Mouse (Mus musculus) stomach, postnatal 0 days (tissue): ENCODE data around the gene Rbms3. TPM values are rescaled to one million over a fixed set of nuclear protein-coding genes. Genes with fewer than 3 reads are reported as not detected.

Source experiments
- ATAC-seq: fragments of 200-750 bp; cut with Nextera tagmentation; 2 replicates; pipeline ENCODE4 v1.8.0; 2017; ENCODE audit not compliant: low FRiP score, low TSS enrichment
- DNase-seq: peaks from one replicate; pipeline ENCODE4 v3.0.0-alpha.2; 2016; ENCODE audit warnings: low spot score
- H3K27ac ChIP-seq: fragments of 300-500 bp; sonication (generic); replicated peaks from 2 replicates; pipeline ENCODE4 v1.5.1; 2014; ENCODE audit warnings: mild to moderate bottlenecking, control low read depth
- H3K27me3 ChIP-seq: fragments of 300-500 bp; sonication (generic); 2 replicates; pipeline ENCODE4 v1.6.1; 2014; ENCODE audit warnings: low read length; ENCODE audit not compliant: control insufficient read depth, insufficient read depth
- H3K36me3 ChIP-seq: fragments of 300-500 bp; sonication (generic); 2 replicates; pipeline ENCODE4 v1.6.1; 2014; ENCODE audit warnings: low read length, mixed read lengths; ENCODE audit not compliant: control insufficient read depth, insufficient read depth
- H3K4me1 ChIP-seq: fragments of 300-500 bp; sonication (generic); replicated peaks from 2 replicates; pipeline ENCODE4 v1.6.1; 2014; ENCODE audit warnings: antibody characterized with exemption; ENCODE audit not compliant: control insufficient read depth, insufficient read depth
- H3K4me2 ChIP-seq: fragments of 300-500 bp; sonication (generic); replicated peaks from 2 replicates; pipeline ENCODE4 v1.6.1; 2014; ENCODE audit warnings: low read depth, mild to moderate bottlenecking, control low read depth, moderate library complexity
- H3K4me3 ChIP-seq: fragments of 300-500 bp; sonication (generic); 2 replicates; pipeline ENCODE4 v1.5.1; 2014; ENCODE audit warnings: low read depth, low read length, control low read depth
- H3K9ac ChIP-seq: fragments of 300-500 bp; sonication (generic); 2 replicates; pipeline ENCODE4 v1.6.1; 2014; ENCODE audit warnings: mild to moderate bottlenecking, low read length, control low read depth, mixed read lengths
- H3K9me3 ChIP-seq: fragments of 300-500 bp; sonication (generic); 2 replicates; pipeline ENCODE4 v1.6.1; 2016; ENCODE audit warnings: low read length; ENCODE audit not compliant: control insufficient read depth
- CTCF ChIP-seq: IDR thresholded peaks from 2 replicates; pipeline ENCODE4 v1.5.1; 2016; ENCODE audit warnings: antibody characterized with exemption, low read depth, mild to moderate bottlenecking, moderate library complexity
- EP300 ChIP-seq: optimal IDR thresholded peaks from 2 replicates; pipeline ENCODE3; 2016; ENCODE audit warnings: antibody characterized with exemption
- WGBS: fragments of 180-500 bp; shearing (Covaris S2); extraction: QIAGEN DNeasy Blood & Tissue Kit; methylation state at CpG from one replicate; pipeline ENCODE4 v1.1.7; 2014; 5-methylcytosine and 5-hydroxymethylcytosine counted together
- polyA plus RNA-seq: library from polyadenylated mRNA; unstranded; fragments of >200 nt; fragmentation: Nextera tagmentation; extraction: Ambion mirVana; gene quantifications from 2 replicates; pipeline ENCODE4 v1.2.1, GENCODE M21; 2015

Rbms3 gene
- polyA plus RNA-seq, 1 experiment from 2014 or later = 20.9 TPM

- H3K36me3 ChIP-seq = no peaks in the 10 kb centered on the region
- H3K27ac ChIP-seq = no peak overlapping the region
- no peaks in the 10 kb centered on the region for H3K4me1 ChIP-seq
- no peak overlapping the region for H3K4me3 ChIP-seq
- H3K9ac ChIP-seq = no peak overlapping the region
- H3K27me3 ChIP-seq = no peaks in the 10 kb centered on the region
- H3K9me3 ChIP-seq = no peaks in the 10 kb centered on the region
- no peak for ATAC-seq
- H3K4me2 ChIP-seq = no peak overlapping the region
- no peak for TF ChIP-seq CTCF
- TF ChIP-seq EP300 = no peak
- 65% methylated on average over 2 of the region's 2 CpGs for WGBS
- no peak for DNase-seq
Observed at GRCm38 (mm10) chr9:117113592-117113991, 516.1 kb downstream of the Rbms3 start.

GRCm38 (mm10) chr9:117107926-117108325 is 521.8 kb downstream of the Rbms3 start:
- Histone ChIP-seq H3K9me3 (no peaks in the 10 kb centered on the region), H3K27me3 (no peaks in the 10 kb centered on the region), H3K4me2 (no peak overlapping the region), H3K9ac (no peak overlapping the region), H3K4me3 (no peak overlapping the region), H3K4me1 (no peaks in the 10 kb centered on the region), H3K36me3 (no peaks in the 10 kb centered on the region), H3K27ac (no peak overlapping the region)
- ATAC-seq (no peak), DNase-seq (no peak)
- WGBS = 87% methylated on average over 4 of the region's 4 CpGs
- TF ChIP-seq EP300 = no peak
- TF ChIP-seq CTCF = no peak

GRCm38 (mm10) chr9:117102198-117102930 is 527.3 kb downstream of the Rbms3 start:
- no peaks in the 10 kb centered on the region for H3K36me3 ChIP-seq
- H3K4me1 ChIP-seq = no peaks in the 10 kb centered on the region
- H3K27me3 ChIP-seq = no peaks in the 10 kb centered on the region
- no peak overlapping the region for H3K9ac ChIP-seq
- no peak overlapping the region for H3K4me2 ChIP-seq
- ATAC-seq = no peak
- no peak for DNase-seq
- no peaks in the 10 kb centered on the region for H3K9me3 ChIP-seq
- no peak overlapping the region for H3K4me3 ChIP-seq
- TF ChIP-seq CTCF (no peak), EP300 (no peak)
- WGBS = 55% methylated on average over 19 of the region's 19 CpGs
- H3K27ac ChIP-seq = no peak overlapping the region

DNA sequence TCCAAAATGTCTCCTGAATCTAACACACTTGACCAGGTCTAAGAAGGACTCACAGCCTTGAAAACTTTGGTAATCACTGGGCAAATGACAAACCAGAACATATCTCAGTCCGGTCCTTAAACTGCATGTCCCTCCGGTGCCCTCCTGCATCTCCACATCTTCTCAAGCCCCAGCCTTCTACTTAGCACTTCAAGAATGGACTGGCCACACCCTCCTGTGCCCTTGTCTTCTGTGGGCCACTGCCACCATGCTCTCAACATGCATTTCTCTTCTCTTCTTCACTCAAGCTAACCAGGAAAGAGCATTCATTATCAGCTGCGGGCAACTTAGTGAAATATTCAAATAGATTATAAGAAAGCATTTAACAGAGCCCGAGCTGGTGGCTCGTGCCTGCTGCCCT is 529.5 kb downstream of the Rbms3 start:
- Histone ChIP-seq H3K4me1 (no peaks in the 10 kb centered on the region), H3K9ac (no peak overlapping the region), H3K27ac (no peak overlapping the region), H3K36me3 (no peaks in the 10 kb centered on the region), H3K4me3 (no peak overlapping the region), H3K9me3 (no peaks in the 10 kb centered on the region), H3K27me3 (no peaks in the 10 kb centered on the region), H3K4me2 (no peak overlapping the region)
- 92% methylated on average over 5 of the region's 5 CpGs for WGBS
- TF ChIP-seq CTCF = no peak
- TF ChIP-seq EP300 = no peak
- ATAC-seq (no peak), DNase-seq (no peak)

GRCm38 (mm10) chr9:117093551-117093950 is 536.2 kb downstream of the Rbms3 start:
- no peak overlapping the region for H3K27ac ChIP-seq
- ATAC-seq (no peak), DNase-seq (no peak)
- no peaks in the 10 kb centered on the region for H3K27me3 ChIP-seq
- TF ChIP-seq EP300 (no peak), CTCF (no peak)
- no peak overlapping the region for H3K4me2 ChIP-seq
- no peaks in the 10 kb centered on the region for H3K9me3 ChIP-seq
- H3K36me3 ChIP-seq = no peaks in the 10 kb centered on the region
- WGBS = 89% methylated on average over 6 of the region's 6 CpGs
- H3K4me1 ChIP-seq = no peaks in the 10 kb centered on the region
- H3K9ac ChIP-seq = no peak overlapping the region
- no peak overlapping the region for H3K4me3 ChIP-seq

DNA sequence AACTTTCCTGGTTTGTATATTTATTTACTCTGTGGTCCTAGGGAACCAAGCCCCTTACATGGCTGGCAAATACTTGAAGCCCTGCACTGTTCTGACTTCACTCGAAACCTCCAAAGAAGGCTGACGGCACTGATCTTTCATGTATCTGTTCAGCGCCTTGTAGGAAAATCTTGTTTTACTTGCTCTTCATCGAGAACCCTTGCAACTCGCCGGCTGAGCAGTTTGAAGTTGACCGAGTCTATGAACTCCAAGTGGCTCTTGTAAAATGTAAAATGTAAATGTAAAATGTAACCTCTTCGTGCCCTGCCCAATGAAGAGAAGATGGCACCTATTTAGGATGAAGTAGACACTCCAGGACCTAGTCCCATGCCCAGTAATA is 537.5 kb downstream of the Rbms3 start:
- ATAC-seq = no peak

More for the DNA sequence above, 537.5 kb downstream of the Rbms3 start:
- no peaks in the 10 kb centered on the region for H3K27me3 ChIP-seq
- TF ChIP-seq EP300 = no peak
- TF ChIP-seq CTCF = no peak
- 92% methylated on average over 8 of the region's 8 CpGs for WGBS
- H3K4me2 ChIP-seq = no peak overlapping the region
- DNase-seq = no peak
- H3K36me3 ChIP-seq = no peaks in the 10 kb centered on the region
- H3K9ac ChIP-seq = no peak overlapping the region
- H3K4me3 ChIP-seq = no peak overlapping the region
- no peak overlapping the region for H3K27ac ChIP-seq
- H3K4me1 ChIP-seq = no peaks in the 10 kb centered on the region
- H3K9me3 ChIP-seq = no peaks in the 10 kb centered on the region
